Mouse (Mus musculus) ES-Bruce4 (cell line): Measurements from ENCODE around the gene Hexim1. TPM values are rescaled to one million over a fixed set of nuclear protein-coding genes. Genes with fewer than 3 reads are reported as not detected.
A peak's percentile ranks its signal among the peaks of the same experiment; 100 is the strongest.

Experiments
- H3K27ac ChIP-seq: 2 replicates; pipeline ENCODE4 v1.5.1; 2012; ENCODE audit warnings: low read length, inconsistent platforms; ENCODE audit not compliant: insufficient read depth
- H3K27me3 ChIP-seq: 2 replicates; pipeline ENCODE4 v1.6.1; 2012; ENCODE audit warnings: mild to moderate bottlenecking, low read length, inconsistent platforms; ENCODE audit not compliant: control insufficient read depth, poor library complexity, insufficient read depth, severe bottlenecking
- H3K36me3 ChIP-seq: 2 replicates; pipeline ENCODE4 v1.6.1; 2012; ENCODE audit warnings: inconsistent platforms, mild to moderate bottlenecking, low read length, moderate library complexity; ENCODE audit not compliant: control insufficient read depth, poor library complexity, insufficient read depth, severe bottlenecking
- H3K4me1 ChIP-seq: one replicate; pipeline ENCODE4 v1.8.1; 2011; ENCODE audit warnings: low read length; ENCODE audit not compliant: control insufficient read depth, insufficient read depth
- H3K4me3 ChIP-seq: 2 replicates; pipeline ENCODE4 v1.5.1; 2011; ENCODE audit warnings: low read depth, mild to moderate bottlenecking, low read length
- H3K9ac ChIP-seq: 2 replicates; pipeline ENCODE4 v1.6.1; 2012; ENCODE audit warnings: low read depth, mild to moderate bottlenecking, inconsistent platforms; ENCODE audit not compliant: poor library complexity, severe bottlenecking
- H3K9me3 ChIP-seq: replicated peaks from 2 replicates; pipeline ENCODE4 v1.6.1; 2012; ENCODE audit warnings: mild to moderate bottlenecking, low read length, inconsistent platforms; ENCODE audit not compliant: control insufficient read depth, poor library complexity, insufficient read depth, severe bottlenecking
- CTCF ChIP-seq: IDR thresholded peaks from one replicate; pipeline ENCODE4 v1.8.1; 2011; ENCODE audit warnings: low read depth, low read length
- EP300 ChIP-seq: IDR thresholded peaks from 2 replicates; pipeline ENCODE4 v1.6.1; 2011; ENCODE audit warnings: low read depth, low read length; ENCODE audit not compliant: insufficient read depth
- POLR2A ChIP-seq: IDR thresholded peaks from one replicate; pipeline ENCODE4 v1.8.1; 2011; ENCODE audit warnings: low read length; ENCODE audit not compliant: insufficient read depth
- polyA plus RNA-seq: library from polyadenylated mRNA; stranded (reverse); fragments of >200 nt; gene quantifications from 2 replicates; pipeline ENCODE4 v1.2.4, GENCODE M21; 2011; ENCODE audit warnings: low read depth; ENCODE audit not compliant: missing spikeins, insufficient read depth, insufficient read length

Hexim1 gene
- polyA plus RNA-seq, 1 experiment: 17.2 TPM

GRCm38 (mm10) chr11:103168690-103169390 lies 52.8 kb downstream of the Hexim1 start:
- Histone ChIP-seq H3K36me3 (no peaks in the 10 kb centered on the region), H3K27me3 (peaks cover 9% of the 10 kb centered on the region), H3K4me1 (no peaks in the 10 kb centered on the region), H3K4me3 (no peak overlapping the region), H3K27ac (no peak overlapping the region), H3K9ac (no peak overlapping the region), H3K9me3 (no peaks in the 10 kb centered on the region)
- TF ChIP-seq CTCF (peak; percentile 95), POLR2A (no peak), EP300 (no peak)

Other genes starting within 250 kb of the Hexim1 start
- gene Eftud2, start 235.2 kb upstream of the Hexim1 start, polyA plus RNA-seq: 152 and 195 TPM in 2 replicates
- gene Ccdc103, start 235.0 kb upstream of the Hexim1 start, polyA plus RNA-seq: 0.37 and 1.2 TPM in 2 replicates
- gene Fam187a, start 231.1 kb upstream of the Hexim1 start, polyA plus RNA-seq: not detected in 2 replicates
- not detected in 2 replicates for gene Gfap, start 215.3 kb upstream of the Hexim1 start, polyA plus RNA-seq
- gene Kif18b, start 191.1 kb upstream of the Hexim1 start, polyA plus RNA-seq: 72.3 and 75.4 TPM in 2 replicates
- gene C1ql1, start 169.5 kb upstream of the Hexim1 start, polyA plus RNA-seq: 4.8 and 5.9 TPM in 2 replicates
- gene Nmt1, start 88.0 kb upstream of the Hexim1 start, polyA plus RNA-seq: 101 TPM in 2 replicates
- 120 and 134 TPM in 2 replicates for gene Dcakd, start 87.9 kb upstream of the Hexim1 start, polyA plus RNA-seq
- gene Plcd3, start 14.6 kb upstream of the Hexim1 start, polyA plus RNA-seq: 14.7 and 17.5 TPM in 2 replicates
- gene Acbd4, start 14.5 kb upstream of the Hexim1 start, polyA plus RNA-seq: 15.0 and 19.4 TPM in 2 replicates
- gene Hexim2, start 16.2 kb downstream of the Hexim1 start, polyA plus RNA-seq: 1.7 and 4.5 TPM in 2 replicates
- 1.7 and 4.9 TPM in 2 replicates for gene Fmnl1, start 54.9 kb downstream of the Hexim1 start, polyA plus RNA-seq
- 2.0 and 2.2 TPM in 2 replicates for gene 1700023F06Rik, start 92.3 kb downstream of the Hexim1 start, polyA plus RNA-seq
- gene Spata32, start 102.2 kb downstream of the Hexim1 start, polyA plus RNA-seq: not detected in 2 replicates
- 2.2 and 3.3 TPM in 2 replicates for gene Map3k14, start 151.2 kb downstream of the Hexim1 start, polyA plus RNA-seq
- 8.5 and 9.8 TPM in 2 replicates for gene Arhgap27, start 247.5 kb downstream of the Hexim1 start, polyA plus RNA-seq